Mouse (Mus musculus) brain, embryonic 14.5 days (tissue): ENCODE data around the gene Kazn.
A peak's percentile ranks its signal among the peaks of the same experiment; 100 is the strongest.

Source experiments
- CTCF ChIP-seq: fragments of 200-500 bp; IDR thresholded peaks from 2 replicates; pipeline ENCODE4 v1.5.1; 2012; ENCODE audit warnings: inconsistent platforms, mild to moderate bottlenecking, moderate library complexity, borderline replicate concordance; ENCODE audit not compliant: insufficient read depth, insufficient read length; ENCODE audit errors: extremely low read depth
- POLR2A ChIP-seq: fragments of 200-500 bp; IDR thresholded peaks from 2 replicates; pipeline ENCODE4 v1.6.1; 2012; ENCODE audit warnings: mild to moderate bottlenecking, inconsistent platforms, borderline replicate concordance; ENCODE audit not compliant: poor library complexity, insufficient read depth, insufficient read length, severe bottlenecking; ENCODE audit errors: extremely low read depth

DNA sequence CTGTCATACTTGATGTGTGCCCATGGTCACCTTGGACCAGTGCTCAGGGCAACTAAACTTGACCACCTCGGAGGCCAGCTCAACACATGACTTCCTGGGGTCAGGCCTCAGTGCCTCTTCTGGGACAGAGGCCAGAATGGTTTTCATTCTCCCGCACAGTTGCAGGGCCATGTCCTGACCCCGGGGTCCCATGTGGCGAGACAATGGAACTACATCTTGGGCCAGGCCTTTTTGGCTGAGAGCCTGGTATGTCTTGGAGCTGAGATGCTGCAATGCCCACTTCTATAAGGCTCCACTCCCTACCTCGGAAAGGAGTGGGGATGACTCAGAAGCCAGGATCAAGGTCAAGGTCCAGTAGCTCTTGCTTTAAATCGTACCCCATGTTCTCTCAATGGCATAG, 42.6 kb downstream of the Kazn start:
- peak; percentile 19; the same call in 1 of the 2 replicates for TF ChIP-seq CTCF
- no peak for TF ChIP-seq POLR2A
